Mouse (Mus musculus) CH12.LX (cell line): ENCODE data around the gene Rab12. TPM values are rescaled to one million over a fixed set of nuclear protein-coding genes. Genes with fewer than 3 reads are reported as not detected.
A peak's percentile ranks its signal among the peaks of the same experiment; 100 is the strongest.

Source experiments
- DNase-seq: peaks from one replicate; pipeline ENCODE4 v3.0.0-alpha.2; 2013; ENCODE audit errors: extremely low read depth
- H3K27ac ChIP-seq: 2 replicates; pipeline ENCODE4 v1.5.1; 2012; ENCODE audit warnings: low read depth, mild to moderate bottlenecking, control low read depth, moderate library complexity; ENCODE audit not compliant: insufficient read depth
- H3K27me3 ChIP-seq: replicated peaks from 2 replicates; pipeline ENCODE3; 2012; ENCODE audit warnings: inconsistent platforms
- H3K36me3 ChIP-seq, 2 experiments: replicated peaks in 1 of 2; 2 replicates each; pipeline versions ENCODE3 to v1.6.1; 2012; ENCODE audit warnings: inconsistent platforms in 1 of 2, low read length in 1 of 2, mild to moderate bottlenecking in 1 of 2, mixed read lengths in 1 of 2, moderate library complexity in 1 of 2; ENCODE audit not compliant: control insufficient read depth in 1 of 2, insufficient read depth in 1 of 2
- H3K4me1 ChIP-seq, 2 experiments: 2 replicates each; pipeline ENCODE4 v1.6.1; 2012; ENCODE audit warnings: inconsistent platforms in 1 of 2, moderate library complexity in 1 of 2; ENCODE audit not compliant: insufficient read depth in 2 of 2, control insufficient read depth in 1 of 2
- H3K4me2 ChIP-seq: 2 replicates; pipeline ENCODE4 v1.6.1; 2012; ENCODE audit warnings: low read depth, mild to moderate bottlenecking, control low read depth; ENCODE audit not compliant: poor library complexity, insufficient read depth, severe bottlenecking
- H3K4me3 ChIP-seq, 3 experiments: fragments of 150-350 bp in 1 of 3; sonication (generic) in 1 of 3; replicated peaks in 1 of 3; 2 replicates each; pipeline versions ENCODE3 to v1.5.1; 2011 to 2012; ENCODE audit warnings: low read depth in 2 of 3, low read length in 2 of 3, mild to moderate bottlenecking in 2 of 3, moderate library complexity in 2 of 3, control low read depth in 1 of 3, improper control_type of control experiment in 1 of 3, inconsistent platforms in 1 of 3, mixed read lengths in 1 of 3; ENCODE audit not compliant: poor library complexity in 1 of 3
- H3K79me2 ChIP-seq: replicated peaks from 2 replicates; pipeline ENCODE4 v1.6.1; 2012; ENCODE audit warnings: mild to moderate bottlenecking, moderate library complexity; ENCODE audit not compliant: control insufficient read depth, poor library complexity, insufficient read depth, severe bottlenecking; ENCODE audit errors: extremely low read depth
- H3K9ac ChIP-seq: 2 replicates; pipeline ENCODE4 v1.6.1; 2012; ENCODE audit warnings: low read depth, mild to moderate bottlenecking, control low read depth, moderate library complexity; ENCODE audit not compliant: insufficient read depth
- H3K9me3 ChIP-seq: replicated peaks from 2 replicates; pipeline ENCODE3; 2012; ENCODE audit warnings: low read length, inconsistent platforms, mixed read lengths
- BHLHE40 ChIP-seq: IDR thresholded peaks from 2 replicates; pipeline ENCODE4 v1.6.1; 2011; ENCODE audit warnings: mild to moderate bottlenecking, low read depth, low read length, improper control_type of control experiment
- CHD1 ChIP-seq: IDR thresholded peaks from 2 replicates; pipeline ENCODE4 v1.6.1; 2012; ENCODE audit warnings: low read depth, low read length, improper control_type of control experiment, inconsistent platforms
- CTCF ChIP-seq, 2 experiments: IDR thresholded peaks in 1 of 2; conservative IDR thresholded peaks in 1 of 2; 2 replicates each; pipeline ENCODE4 v1.5.1; 2011 to 2012; ENCODE audit warnings: low read depth in 2 of 2, low read length in 2 of 2, improper control_type of control experiment in 1 of 2, inconsistent platforms in 1 of 2, mild to moderate bottlenecking in 1 of 2, moderate library complexity in 1 of 2
- E2F4 ChIP-seq: IDR thresholded peaks from 2 replicates; pipeline ENCODE4 v1.6.1; 2011; ENCODE audit warnings: low read depth, low read length, improper control_type of control experiment; ENCODE audit not compliant: insufficient replicate concordance
- EP300 ChIP-seq: IDR thresholded peaks from 2 replicates; pipeline ENCODE4 v1.6.1; 2011; ENCODE audit warnings: low read length, improper control_type of control experiment
- JUND ChIP-seq: conservative IDR thresholded peaks from 2 replicates; pipeline ENCODE4 v1.6.1; 2011; ENCODE audit warnings: low read depth, low read length, improper control_type of control experiment
- KAT2A ChIP-seq: IDR thresholded peaks from 2 replicates; pipeline ENCODE4 v1.6.1; 2012; ENCODE audit warnings: low read length, improper control_type of control experiment, inconsistent platforms; ENCODE audit not compliant: insufficient replicate concordance
- MXI1 ChIP-seq: IDR thresholded peaks from 2 replicates; pipeline ENCODE4 v1.6.1; 2011; ENCODE audit warnings: mild to moderate bottlenecking, low read depth, low read length, improper control_type of control experiment
- NRF1 ChIP-seq: IDR thresholded peaks from 2 replicates; pipeline ENCODE4 v1.6.1; 2014; ENCODE audit warnings: low read depth, mild to moderate bottlenecking, inconsistent platforms, low read length, improper control_type of control experiment, moderate library complexity
- PAX5 ChIP-seq: IDR thresholded peaks from 2 replicates; pipeline ENCODE4 v1.6.1; 2012; ENCODE audit warnings: low read length, inconsistent platforms, mixed read lengths
- POLR2A ChIP-seq: IDR thresholded peaks from 2 replicates; pipeline ENCODE4 v1.6.1; 2011; ENCODE audit warnings: low read depth, mild to moderate bottlenecking, improper control_type of control experiment, low read length
- TBP ChIP-seq: conservative IDR thresholded peaks from 2 replicates; pipeline ENCODE4 v1.6.1; 2011; ENCODE audit warnings: low read depth, low read length, improper control_type of control experiment
- ZNF384 ChIP-seq: IDR thresholded peaks from 2 replicates; pipeline ENCODE4 v1.6.1; 2012; ENCODE audit warnings: low read depth, low read length, improper control_type of control experiment, inconsistent platforms
- dilution Hi-C: fragments of 300-500 bp; cut with MboI; formaldehyde crosslinking; loops from 2 replicates; pipeline ENCODE4 v1.14.3; 2020; ENCODE audit warnings: low sequenced_read_pairs; ENCODE audit not compliant: extremely low pct_unique_long_range_greater_than_20kb, extremely low pct_ligation_motif_present
- in situ Hi-C: fragments of 300-500 bp; cut with MboI; formaldehyde crosslinking; loops from 3 replicates; pipeline ENCODE4 v1.14.3; 2019; ENCODE audit warnings: low sequenced_read_pairs, low pct_ligation_motif_present, low pct_unique_long_range_greater_than_20kb, mixed read lengths
- polyA plus RNA-seq: library from polyadenylated mRNA; unstranded; fragments of >175 nt; gene quantifications from 2 replicates; pipeline ENCODE4 v1.2.1, GENCODE M21; 2012; ENCODE audit warnings: low read depth; ENCODE audit not compliant: insufficient read length
- total RNA-seq, 2 experiments: library from RNA; depleted of rRNA; stranded (reverse); fragments of 300-350 nt in 1 of 2; fragments of >200 nt in 1 of 2; gene quantifications; 2 replicates each; pipeline ENCODE4 v1.2.3; 2012 to 2014

Rab12 gene
- total and polyA plus RNA-seq, 3 experiments = 8.4 to 17.1 (median 13.5) TPM

DNA sequence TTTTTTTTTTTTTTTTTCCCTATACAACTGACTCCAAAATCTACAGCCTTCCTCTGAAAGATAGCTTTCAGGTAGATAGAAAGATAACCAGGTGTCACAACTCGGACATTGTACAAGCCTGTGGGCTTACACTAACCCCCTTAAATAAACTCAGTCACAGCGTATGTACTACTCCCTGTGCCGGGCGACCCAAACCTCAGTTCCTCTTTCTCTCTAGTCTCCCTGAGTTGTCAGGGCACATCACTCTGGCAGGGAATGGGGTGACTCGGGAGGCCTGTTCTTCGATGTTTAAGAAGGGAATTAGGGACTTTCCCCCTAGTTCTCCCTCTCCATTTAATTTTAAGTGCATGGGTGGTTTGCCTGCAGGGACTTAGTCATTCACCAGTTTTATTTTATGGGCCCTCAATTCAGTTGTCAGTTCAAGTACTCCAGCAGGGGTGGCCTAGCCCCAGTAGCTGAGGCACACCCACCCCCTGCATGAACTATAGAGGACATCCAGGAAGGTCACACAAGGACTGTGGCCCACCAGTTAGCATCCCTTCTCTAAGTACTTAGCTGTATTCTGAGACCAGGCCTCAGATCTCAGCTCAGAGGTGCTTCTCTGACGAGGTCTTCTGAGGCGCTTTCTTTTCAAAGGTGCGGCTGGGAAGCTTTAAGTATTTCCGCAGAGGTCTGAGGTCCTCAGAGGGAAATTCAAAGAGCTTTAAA is 5.1 kb downstream of the Rab12 start:
- peak; percentile 17 for DNase-seq
- peaks cover 17 to 59% of the 10 kb centered on the region in 2 experiments for H3K36me3 ChIP-seq
- H3K4me1 ChIP-seq = peaks cover 2 to 26% of the 10 kb centered on the region in 2 experiments; a peak in 3 of 4 replicates
- H3K4me3 ChIP-seq = no peak overlapping the region
- no peak overlapping the region for H3K4me2 ChIP-seq
- in situ Hi-C loops = no loop called here
- no peak overlapping the region for H3K27ac ChIP-seq
- dilution Hi-C loops = no loop called here
- no peak for TF ChIP-seq KAT2A
- no peak for TF ChIP-seq CTCF (conservative IDR thresholded peaks at IDR 0.05 in 1 of 2, IDR thresholded peaks at IDR 0.05 in 1 of 2; ENCODE audit: low read depth in 2 of 2, low read length in 2 of 2)
- no peak for TF ChIP-seq E2F4
- TF ChIP-seq, all 38 proteins: peak for 0
- Histone ChIP-seq H3K79me2 (peaks cover 46% of the 10 kb centered on the region), H3K27me3 (no peaks in the 10 kb centered on the region), H3K9me3 (no peaks in the 10 kb centered on the region), H3K9ac (no peak overlapping the region)

DNA sequence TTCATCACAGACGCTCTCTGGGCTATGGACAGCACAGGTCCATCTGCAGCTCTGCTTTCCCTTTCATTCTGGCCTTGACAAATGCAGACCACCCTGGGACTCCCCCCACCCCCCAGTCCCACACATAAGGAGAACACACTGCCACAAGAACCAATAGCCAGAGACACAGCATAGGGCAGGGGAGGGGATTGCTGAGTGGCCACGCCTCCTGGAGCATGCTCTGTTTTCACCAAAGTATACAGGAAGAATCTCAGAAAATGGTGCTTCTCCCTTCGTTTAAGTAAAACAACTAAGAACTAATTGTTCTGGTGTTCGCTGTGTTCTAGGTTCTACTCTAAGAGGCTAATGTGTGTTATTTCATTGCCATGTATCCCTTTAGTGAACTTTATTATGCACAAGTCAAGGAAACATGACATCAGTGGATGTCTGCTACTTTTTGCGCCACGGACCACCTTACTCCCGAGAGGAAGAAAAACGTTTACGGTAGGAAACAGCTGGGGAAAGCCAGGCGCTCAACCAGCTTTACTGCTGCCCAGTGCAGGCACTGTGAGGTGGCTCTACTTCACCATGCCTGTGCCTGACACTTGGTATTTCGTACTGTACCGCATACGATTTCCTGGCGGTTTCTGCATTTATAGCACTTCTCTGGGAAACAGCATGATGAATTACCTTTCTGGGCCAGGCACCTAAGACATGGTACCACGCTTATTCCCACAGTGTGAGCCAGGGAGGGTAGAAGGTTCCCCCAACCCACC is 7.2 kb downstream of the Rab12 start:
- TF ChIP-seq NRF1 (0 out of 2 replicates have a peak, but pooled peaks have one; percentile 35), POLR2A (no peak)
- DNase-seq = peak; percentile 9
- peaks cover 33% of the 10 kb centered on the region for H3K79me2 ChIP-seq
- in situ Hi-C loops (no loop called here), dilution Hi-C loops (no loop called here)
- peaks cover 2 to 22% of the 10 kb centered on the region in 2 experiments; a peak in 3 of 4 replicates for H3K4me1 ChIP-seq
- H3K27ac ChIP-seq = no peak overlapping the region
- peaks cover 22 to 76% of the 10 kb centered on the region in 2 experiments for H3K36me3 ChIP-seq
- no peak overlapping the region for H3K4me3 ChIP-seq
- no peak overlapping the region for H3K9ac ChIP-seq
- no peaks in the 10 kb centered on the region for H3K27me3 ChIP-seq
- H3K9me3 ChIP-seq = no peaks in the 10 kb centered on the region
- H3K4me2 ChIP-seq = no peak overlapping the region

DNA sequence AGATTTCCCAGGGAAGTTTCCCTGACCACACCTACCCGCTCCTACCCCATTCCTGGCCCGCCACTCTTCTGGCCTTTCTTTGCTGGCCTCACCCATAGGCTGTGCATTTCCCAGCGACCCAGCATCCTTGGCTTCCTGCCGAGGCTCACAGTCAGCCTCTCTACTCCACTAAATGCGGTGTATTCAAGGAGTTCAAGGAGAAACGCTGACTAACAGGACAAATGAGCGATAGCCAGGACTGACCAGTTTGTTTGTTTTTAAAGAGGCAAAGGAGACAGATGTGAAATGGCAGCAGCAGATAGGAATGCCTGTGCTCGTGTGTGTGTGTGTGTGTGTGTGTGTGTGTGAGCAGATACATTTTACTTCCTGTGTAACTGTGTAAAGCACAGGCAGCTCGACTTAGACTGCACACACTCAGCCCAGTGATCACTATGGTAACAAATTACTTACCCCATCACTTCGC is 9.3 kb downstream of the Rab12 start:
- H3K27me3 ChIP-seq = no peaks in the 10 kb centered on the region
- H3K4me3 ChIP-seq = no peak overlapping the region
- no peaks in the 10 kb centered on the region for H3K9me3 ChIP-seq
- H3K36me3 ChIP-seq = peaks cover 24 to 83% of the 10 kb centered on the region in 2 experiments
- H3K27ac ChIP-seq = no peak overlapping the region
- TF ChIP-seq POLR2A (no peak), CHD1 (no peak), JUND (no peak), PAX5 (no peak), ZNF384 (no peak), MXI1 (no peak), EP300 (no peak), BHLHE40 (no peak), TBP (no peak)
- dilution Hi-C loops = no loop called here
- H3K4me1 ChIP-seq = peaks cover 0 to 12% of the 10 kb centered on the region in 2 experiments; a peak in 2 of 4 replicates
- no peak overlapping the region for H3K9ac ChIP-seq
- in situ Hi-C loops = no loop called here
- no peak for DNase-seq
- no peak overlapping the region for H3K4me2 ChIP-seq
- H3K79me2 ChIP-seq = peaks cover 17% of the 10 kb centered on the region
